Mouse (Mus musculus): Measurements from ENCODE around the gene Fahd2a.

Fahd2a gene

DNA sequence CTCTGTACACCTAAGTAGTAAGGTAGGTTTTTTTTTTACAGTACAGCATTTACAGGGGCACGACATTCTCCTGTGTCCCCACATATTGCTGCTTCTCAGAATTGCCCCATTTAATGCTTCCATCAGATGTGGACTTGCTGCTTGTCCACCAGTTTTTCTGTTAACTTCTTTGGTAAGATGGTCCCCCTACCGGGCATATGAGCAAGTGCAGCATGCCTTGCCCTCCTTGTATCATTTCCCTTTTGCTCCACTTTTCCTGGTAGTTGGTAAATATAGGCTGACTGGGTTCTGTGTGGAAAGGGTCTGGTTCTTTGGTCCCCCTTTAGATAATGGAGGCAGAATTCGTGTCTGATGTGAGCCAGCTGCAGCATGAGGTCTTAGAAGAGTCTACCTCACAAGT lies 14.1 kb downstream of the Fahd2a start:
- peak; percentile 68 for DNase-seq

DNA sequence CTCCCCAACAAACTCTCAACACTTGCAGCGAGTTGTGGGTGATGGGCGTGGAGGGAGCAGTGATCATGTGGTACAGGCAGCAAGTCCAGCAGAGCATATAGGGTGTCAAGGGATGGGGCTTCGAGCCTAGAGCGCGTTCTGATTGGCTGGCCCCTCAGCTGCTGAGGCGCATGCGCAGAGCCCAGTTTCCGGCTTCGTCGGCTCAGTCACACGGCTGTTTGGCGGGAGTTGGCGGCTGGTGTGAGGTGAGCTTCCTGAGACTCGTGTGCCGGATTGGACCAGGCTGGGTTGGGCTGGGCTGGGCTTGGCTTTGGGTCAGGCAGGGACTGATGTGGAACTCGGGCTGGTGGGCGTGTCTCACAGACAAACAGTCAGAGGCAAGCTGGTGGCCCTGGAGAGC lies 19.4 kb downstream of the Fahd2a start, which contains the start of gene Gpat2:
Gpat2 (plus strand) TSS at position 223 of the 400 bp plus-strand sequence.
- no peak for DNase-seq

DNA sequence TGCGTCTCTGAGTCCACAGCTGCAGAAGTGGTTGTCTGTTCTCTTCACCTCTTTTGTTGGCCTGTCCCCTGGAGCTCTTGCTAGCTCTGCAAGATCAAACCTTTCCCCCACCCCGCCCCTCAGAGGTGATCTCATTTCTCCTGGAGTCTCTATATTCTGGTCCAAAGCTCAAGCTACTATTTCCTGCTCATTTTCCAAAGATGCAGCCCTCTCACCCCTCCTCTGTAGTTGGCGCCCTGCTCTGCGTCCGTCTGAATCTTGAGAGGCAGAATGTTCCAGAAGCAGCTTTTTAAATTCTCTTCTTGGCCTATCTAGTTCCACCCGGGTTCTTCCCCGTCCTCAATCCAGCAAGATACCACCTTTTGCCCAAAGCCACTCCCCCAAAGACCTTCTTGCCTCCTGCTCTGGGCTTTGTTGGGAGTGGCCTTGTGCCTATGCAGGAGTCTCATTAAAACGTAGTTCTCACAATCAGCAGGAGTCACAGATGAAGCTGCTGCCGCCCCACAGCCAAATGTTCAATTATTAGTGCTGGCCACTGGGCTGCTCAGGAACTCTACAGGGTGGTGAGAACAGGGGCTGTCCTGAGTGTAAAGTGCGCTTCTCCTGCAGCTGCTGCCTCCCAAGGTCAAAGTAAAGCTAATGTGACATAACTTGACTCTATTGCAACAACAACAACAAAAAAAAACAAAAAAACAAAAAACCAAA lies 25.9 kb downstream of the Fahd2a start:
- DNase-seq: no peak

DNA sequence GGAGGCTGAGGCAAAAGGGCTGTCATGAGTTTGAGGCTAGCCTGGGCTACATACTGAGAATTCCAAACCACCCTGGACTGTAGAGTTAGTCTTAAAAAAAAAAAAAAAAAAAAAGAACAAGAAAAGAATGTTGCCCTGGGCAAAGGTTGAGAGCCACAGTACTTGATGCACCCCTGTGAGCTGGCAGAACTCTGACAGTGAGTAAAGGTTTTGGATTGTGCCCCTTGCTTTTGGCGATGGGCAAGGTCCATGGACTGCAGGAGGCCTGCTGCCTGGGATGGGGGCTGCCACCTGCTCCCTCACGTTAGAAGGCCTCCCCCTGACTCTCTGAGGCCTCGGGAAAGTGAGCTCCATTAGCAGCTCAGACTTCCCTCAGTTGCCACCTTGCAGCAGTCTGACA lies 27.7 kb downstream of the Fahd2a start:
- DNase-seq: no peak

DNA sequence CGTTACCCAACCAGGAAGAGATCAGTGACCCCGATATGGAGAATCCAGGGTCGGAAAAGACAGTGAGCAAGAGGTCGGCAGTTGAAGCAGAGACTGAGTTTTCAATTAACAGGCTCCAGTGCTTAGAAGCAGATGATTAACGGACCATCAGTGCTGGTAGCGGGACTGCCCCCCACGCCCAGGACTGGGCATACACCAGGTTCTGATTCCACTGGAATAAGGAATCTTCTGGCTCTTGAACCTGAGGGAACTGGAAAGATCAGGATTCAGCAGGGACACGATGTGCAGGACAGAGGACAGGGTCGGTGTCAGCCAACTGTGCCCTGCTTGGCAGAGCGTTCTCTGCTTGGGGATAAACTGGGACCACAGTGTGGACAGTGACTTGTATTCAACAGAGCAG lies 28.6 kb downstream of the Fahd2a start:
- DNase-seq: no peak

DNA sequence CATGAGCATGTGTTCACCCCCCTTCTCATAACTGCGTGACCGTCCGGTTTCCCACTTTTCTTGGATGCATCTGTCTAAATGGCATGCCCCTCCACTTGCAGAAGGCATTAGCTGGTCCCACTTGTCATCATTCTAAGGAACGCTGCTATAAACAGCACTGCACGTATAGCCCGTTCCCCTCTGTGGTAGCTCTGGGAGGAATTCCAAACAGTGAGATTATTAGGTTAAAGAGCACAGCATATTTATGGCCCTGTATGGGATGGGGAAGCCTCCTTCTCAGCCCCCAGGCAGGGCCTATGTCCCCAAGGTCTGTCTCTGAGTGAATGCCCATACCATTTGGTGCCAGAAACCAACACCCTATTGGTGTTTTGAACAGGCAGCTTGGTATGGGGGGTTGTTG lies 33.2 kb downstream of the Fahd2a start:
- no peak for DNase-seq

DNA sequence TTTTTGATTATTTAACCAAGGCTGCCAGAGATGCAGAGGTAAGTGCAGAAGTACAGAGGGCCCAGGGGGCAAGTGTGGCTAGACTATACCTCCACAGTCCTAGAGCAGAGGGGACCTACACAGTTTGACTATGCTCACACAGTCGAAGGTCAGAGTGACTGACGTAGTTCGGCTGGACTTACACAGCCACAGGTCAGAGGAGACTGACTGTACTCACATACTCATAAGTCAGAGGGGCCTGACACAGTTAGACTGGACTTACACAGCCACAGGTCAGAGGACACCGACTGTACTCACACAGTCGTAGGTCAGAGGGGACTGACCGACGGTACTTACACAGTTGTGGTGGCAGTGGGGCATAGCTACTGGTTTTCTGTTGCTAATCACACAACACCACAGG lies 45.6 kb downstream of the Fahd2a start:
- DNase-seq: no peak

DNA sequence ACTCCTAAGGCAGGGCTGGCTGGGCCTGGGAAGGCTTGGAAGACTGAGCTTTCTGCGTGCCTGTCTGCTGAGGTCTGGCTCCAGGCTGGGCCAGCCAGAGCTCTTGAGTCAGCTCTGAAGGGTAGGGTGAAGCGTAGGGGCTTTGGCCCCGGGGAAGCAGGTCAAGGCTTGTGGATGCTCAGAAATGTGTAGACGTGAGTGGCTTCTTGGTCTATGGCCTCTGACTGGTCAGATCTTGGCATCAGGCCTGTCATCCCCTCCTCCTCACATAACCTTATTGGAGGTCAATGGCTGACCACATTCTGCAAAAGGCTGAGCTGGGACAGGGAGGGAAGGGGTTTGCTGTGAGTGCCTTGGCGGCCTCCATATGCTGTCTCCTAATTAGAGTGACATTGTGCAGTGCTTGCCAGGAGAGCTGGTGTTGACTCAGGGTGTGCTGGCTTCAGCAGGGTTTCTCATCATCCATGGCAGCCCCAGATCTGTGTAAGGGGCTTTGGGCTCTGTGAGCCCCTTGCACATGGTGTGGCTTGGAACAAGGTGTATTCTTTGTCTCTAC lies 49.7 kb downstream of the Fahd2a start:
- no peak for DNase-seq

DNA sequence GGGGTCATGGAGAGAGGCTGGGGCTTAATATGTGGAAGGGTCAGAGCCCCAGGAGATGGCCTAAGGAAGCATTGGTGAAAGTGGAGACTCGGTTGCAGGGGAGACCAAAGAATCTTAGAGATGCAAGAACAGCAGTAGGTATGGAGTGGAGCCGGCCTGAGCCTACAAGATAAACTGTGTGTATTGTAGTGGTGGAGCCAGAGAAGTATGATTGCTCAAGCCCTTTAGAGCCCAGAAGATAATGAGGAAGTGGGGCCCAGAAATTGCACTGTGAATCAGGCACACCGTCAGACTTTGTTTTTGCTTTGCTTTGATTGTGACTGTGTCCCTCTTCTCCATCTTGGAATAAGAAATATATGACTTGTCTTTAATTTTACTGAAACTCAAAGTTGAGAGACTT lies 53.0 kb downstream of the Fahd2a start:
- no peak for DNase-seq

DNA sequence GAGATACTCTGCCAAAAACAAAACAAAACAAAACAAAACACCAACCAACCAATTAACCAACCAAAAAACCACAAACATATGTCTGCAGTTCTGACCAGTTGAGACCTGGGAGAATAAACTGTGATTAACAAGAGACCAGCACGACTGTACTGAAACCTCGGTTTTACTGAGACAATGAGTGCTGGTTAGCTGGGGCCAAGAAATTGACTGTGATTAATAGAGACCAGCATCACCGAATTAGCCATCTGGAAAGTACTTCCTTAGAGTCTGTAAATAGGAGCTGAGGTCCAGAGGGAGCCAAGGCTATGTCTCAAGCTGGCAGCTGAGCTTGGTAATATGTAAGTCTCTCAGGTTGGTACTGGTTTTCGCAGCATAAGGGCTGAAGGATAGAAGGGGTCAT lies 53.5 kb downstream of the Fahd2a start:
- DNase-seq: no peak

DNA sequence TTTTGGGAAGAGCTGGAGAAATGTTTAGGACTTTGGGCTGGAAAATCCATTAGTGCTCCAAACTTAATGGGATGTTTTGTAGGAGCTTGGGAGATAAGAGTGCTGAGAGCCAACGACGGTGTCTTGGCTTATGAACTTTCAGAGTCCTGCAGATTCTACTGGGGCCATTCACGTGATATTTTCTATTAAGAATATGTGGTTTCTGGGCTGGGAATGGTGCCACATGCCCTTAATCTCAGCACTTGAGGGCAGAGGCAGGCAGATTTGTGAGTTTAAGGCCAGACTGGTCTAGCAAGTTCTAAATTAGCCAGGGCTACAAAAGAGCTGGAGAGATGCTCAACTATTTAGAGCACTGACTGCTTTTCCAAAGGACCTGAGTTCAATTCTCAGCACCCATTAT lies 54.0 kb downstream of the Fahd2a start:
- DNase-seq: no peak

DNA sequence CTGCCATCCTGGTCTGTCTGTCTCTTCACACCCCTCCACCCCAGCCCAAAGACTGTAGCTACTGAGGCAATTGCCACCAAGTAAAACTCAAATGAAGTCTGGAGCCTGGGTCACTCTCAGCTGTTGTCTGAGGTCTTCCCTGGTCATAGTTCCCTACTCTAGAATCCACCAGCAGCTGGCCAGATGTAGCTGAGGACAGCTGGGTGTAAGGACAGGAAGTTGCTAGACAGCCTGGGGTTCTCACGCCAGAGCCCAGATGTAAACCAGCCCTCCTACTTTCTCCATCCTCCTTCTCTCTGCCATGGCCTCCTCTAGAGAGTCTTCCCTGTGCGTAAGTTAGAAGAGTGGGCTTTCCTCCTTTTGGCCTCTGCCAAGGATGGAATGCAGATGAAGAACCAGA lies 56.8 kb downstream of the Fahd2a start:
- DNase-seq: no peak
